Mouse (Mus musculus) hindbrain, embryonic 11.5 days (tissue): ENCODE data around the gene Paxbp1. TPM values are rescaled to one million over a fixed set of nuclear protein-coding genes. Genes with fewer than 3 reads are reported as not detected.
A peak's percentile ranks its signal among the peaks of the same experiment; 100 is the strongest.
"Not testable (repeated sequence)": the region's sequence is repeated elsewhere in the genome, so short reads cannot be mapped to it uniquely, and the experiment has no call there.

Source experiments
- ATAC-seq: fragments of 200-750 bp; cut with Nextera tagmentation; 2 replicates; pipeline ENCODE4 v1.8.0; 2017; ENCODE audit warnings: mild to moderate bottlenecking, moderate TSS enrichment, moderate library complexity; ENCODE audit not compliant: low FRiP score
- DNase-seq: peaks from one replicate; pipeline ENCODE4 v3.0.0-alpha.2; 2015; ENCODE audit warnings: low spot score
- H3K27ac ChIP-seq: fragments of 300-500 bp; sonication (generic); 2 replicates; pipeline ENCODE4 v1.5.1; 2014; ENCODE audit warnings: mild to moderate bottlenecking, low read depth, low read length
- H3K27me3 ChIP-seq: fragments of 300-500 bp; sonication (generic); 2 replicates; pipeline ENCODE4 v1.6.1; 2014; ENCODE audit warnings: mild to moderate bottlenecking, low read length, moderate library complexity, mixed read lengths; ENCODE audit not compliant: control insufficient read depth, insufficient read depth
- H3K36me3 ChIP-seq: fragments of 300-500 bp; sonication (generic); 2 replicates; pipeline ENCODE4 v1.6.1; 2014; ENCODE audit warnings: mild to moderate bottlenecking, low read length, moderate library complexity, mixed read lengths; ENCODE audit not compliant: control insufficient read depth, insufficient read depth
- H3K4me1 ChIP-seq: fragments of 300-500 bp; sonication (generic); replicated peaks from 2 replicates; pipeline ENCODE4 v1.6.1; 2014; ENCODE audit warnings: low read length, mixed read lengths; ENCODE audit not compliant: control insufficient read depth, insufficient read depth
- H3K4me2 ChIP-seq: fragments of 300-500 bp; sonication (generic); replicated peaks from 2 replicates; pipeline ENCODE4 v1.6.1; 2014; ENCODE audit warnings: mild to moderate bottlenecking, low read depth, low read length
- H3K4me3 ChIP-seq: fragments of 300-500 bp; sonication (generic); 2 replicates; pipeline ENCODE4 v1.5.1; 2014; ENCODE audit warnings: low read depth, low read length
- H3K9ac ChIP-seq: fragments of 300-500 bp; sonication (generic); 2 replicates; pipeline ENCODE4 v1.6.1; 2014; ENCODE audit warnings: low read depth, low read length
- H3K9me3 ChIP-seq: fragments of 300-500 bp; sonication (generic); 2 replicates; pipeline ENCODE4 v1.6.1; 2016; ENCODE audit warnings: low read length; ENCODE audit not compliant: control insufficient read depth
- WGBS: fragments of 180-500 bp; shearing (Covaris S2); extraction: QIAGEN DNeasy Blood & Tissue Kit; methylation state at CpG from one replicate; pipeline ENCODE4 v1.1.7; 2014; 5-methylcytosine and 5-hydroxymethylcytosine counted together
- polyA plus RNA-seq: library from polyadenylated mRNA; unstranded; fragments of >200 nt; fragmentation: Nextera tagmentation; extraction: Ambion mirVana; gene quantifications from 2 replicates; pipeline ENCODE4 v1.2.1, GENCODE M21; 2014

Paxbp1 gene
- polyA plus RNA-seq, 1 experiment from 2014 or later = 104 TPM

- H3K9ac ChIP-seq, H3K9me3 ChIP-seq, H3K4me1 ChIP-seq, ATAC-seq, H3K27ac ChIP-seq, DNase-seq, H3K36me3 ChIP-seq, H3K4me3 ChIP-seq, H3K4me2 ChIP-seq, H3K27me3 ChIP-seq: not testable (repeated sequence)
- WGBS = 86% methylated on average over 8 of the region's 8 CpGs
Observed at GRCm38 (mm10) chr16:91075423-91075822, 31.1 kb upstream of the Paxbp1 start.

- peak; percentile 93 for DNase-seq
- Histone ChIP-seq H3K36me3 (no peaks in the 10 kb centered on the region), H3K4me1 (0 out of 2 replicates have a peak, but pooled peaks cover 2% of the 10 kb centered on the region), H3K9ac (no peak overlapping the region), H3K27ac (no peak overlapping the region), H3K9me3 (no peaks in the 10 kb centered on the region), H3K4me2 (no peak overlapping the region), H3K27me3 (no peaks in the 10 kb centered on the region; the same call in 1 of the 2 replicates), H3K4me3 (no peak overlapping the region)
- 29% methylated on average over 23 of the region's 24 CpGs for WGBS
- ATAC-seq = peak; percentile 94
Observed at GRCm38 (mm10) chr16:91073163-91073892, 29.0 kb upstream of the Paxbp1 start.

- no peaks in the 10 kb centered on the region for H3K9me3 ChIP-seq
- no peak overlapping the region for H3K9ac ChIP-seq
- DNase-seq (no peak), ATAC-seq (no peak)
- H3K36me3 ChIP-seq = no peaks in the 10 kb centered on the region
- no peak overlapping the region for H3K4me3 ChIP-seq
- no peak overlapping the region for H3K27ac ChIP-seq
- no peak overlapping the region for H3K4me2 ChIP-seq
- WGBS = 87% methylated on average over 1 of the region's 1 CpGs
- H3K4me1 ChIP-seq = 0 out of 2 replicates have a peak, but pooled peaks cover 2% of the 10 kb centered on the region
- no peaks in the 10 kb centered on the region; the same call in 1 of the 2 replicates for H3K27me3 ChIP-seq
Observed at GRCm38 (mm10) chr16:91072256-91072655, 27.9 kb upstream of the Paxbp1 start.

- H3K27ac ChIP-seq = no peak overlapping the region
- no peak overlapping the region for H3K4me2 ChIP-seq
- H3K4me1 ChIP-seq = 0 out of 2 replicates have a peak, but pooled peaks cover 2% of the 10 kb centered on the region
- H3K9ac ChIP-seq = no peak overlapping the region
- no peak overlapping the region for H3K4me3 ChIP-seq
- 38% methylated on average over 12 of the region's 12 CpGs for WGBS
- H3K36me3 ChIP-seq = no peaks in the 10 kb centered on the region
- peak; percentile 59 for DNase-seq
- H3K9me3 ChIP-seq = no peaks in the 10 kb centered on the region
- no peaks in the 10 kb centered on the region; the same call in 1 of the 2 replicates for H3K27me3 ChIP-seq
- peak; percentile 54 for ATAC-seq
Observed at GRCm38 (mm10) chr16:91068969-91069368, 24.6 kb upstream of the Paxbp1 start.

GRCm38 (mm10) chr16:91067122-91067521, 22.8 kb upstream of the Paxbp1 start:
- ATAC-seq (no peak), DNase-seq (no peak)
- no peak overlapping the region for H3K4me3 ChIP-seq
- no peak overlapping the region for H3K9ac ChIP-seq
- H3K36me3 ChIP-seq = no peaks in the 10 kb centered on the region
- 89% methylated on average over 1 of the region's 1 CpGs for WGBS
- H3K9me3 ChIP-seq = no peaks in the 10 kb centered on the region
- no peak overlapping the region for H3K27ac ChIP-seq
- H3K4me1 ChIP-seq = 0 out of 2 replicates have a peak, but pooled peaks cover 2% of the 10 kb centered on the region
- H3K27me3 ChIP-seq = no peaks in the 10 kb centered on the region; the same call in 1 of the 2 replicates
- no peak overlapping the region for H3K4me2 ChIP-seq

- 90% methylated on average over 12 of the region's 12 CpGs for WGBS
- no peak overlapping the region for H3K27ac ChIP-seq
- H3K4me3 ChIP-seq = no peak overlapping the region
- H3K4me2 ChIP-seq = no peak overlapping the region
- no peak overlapping the region for H3K9ac ChIP-seq
- DNase-seq (no peak), ATAC-seq (no peak)
- H3K36me3 ChIP-seq = no peaks in the 10 kb centered on the region
- no peaks in the 10 kb centered on the region for H3K9me3 ChIP-seq
- no peaks in the 10 kb centered on the region for H3K27me3 ChIP-seq
- 0 out of 2 replicates have a peak, but pooled peaks cover 2% of the 10 kb centered on the region for H3K4me1 ChIP-seq
Observed at GRCm38 (mm10) chr16:91064583-91065365, 20.4 kb upstream of the Paxbp1 start.

- ATAC-seq = no peak
- Histone ChIP-seq H3K4me2 (no peak overlapping the region), H3K9ac (no peak overlapping the region), H3K4me1 (0 out of 2 replicates have a peak, but pooled peaks cover 1% of the 10 kb centered on the region), H3K36me3 (no peaks in the 10 kb centered on the region), H3K27me3 (no peaks in the 10 kb centered on the region), H3K9me3 (no peaks in the 10 kb centered on the region), H3K4me3 (no peak overlapping the region), H3K27ac (no peak overlapping the region)
- WGBS = 92% methylated on average over 10 of the region's 10 CpGs
- no peak for DNase-seq
Observed at GRCm38 (mm10) chr16:91063786-91064185, 19.4 kb upstream of the Paxbp1 start.

GRCm38 (mm10) chr16:91061531-91062318, 17.4 kb upstream of the Paxbp1 start:
- 85% methylated on average over 13 of the region's 13 CpGs for WGBS
- no peaks in the 10 kb centered on the region for H3K27me3 ChIP-seq
- ATAC-seq (no peak), DNase-seq (no peak)
- H3K9ac ChIP-seq = no peak overlapping the region
- H3K9me3 ChIP-seq = no peaks in the 10 kb centered on the region
- H3K4me1 ChIP-seq = no peaks in the 10 kb centered on the region
- H3K27ac ChIP-seq = no peak overlapping the region
- no peaks in the 10 kb centered on the region for H3K36me3 ChIP-seq
- no peak overlapping the region for H3K4me2 ChIP-seq
- H3K4me3 ChIP-seq = no peak overlapping the region
